Comparison of ENCODE assay signal across 9 mouse cellular contexts in genomic region chr14:75131324-75131935, GRCm38 (mm10). TPM values are rescaled to one million over a fixed set of nuclear protein-coding genes. Genes with fewer than 3 reads are reported as not detected.
A peak's percentile ranks its signal among the peaks of the same experiment; 100 is the strongest.
DNase-seq lines count a peak whose midpoint lies in the region; ATAC-seq and TF ChIP-seq lines count a peak whose summit lies in the region.
"Had no signal": no experiment of that assay in that cellular context is flagged by ENCODE, and none has a peak within 500 bp of the region (broad histone marks: within the 10 kb centered on the region; RNA-seq: fewer than 3 reads in every experiment).

No protein-coding gene starts in this region.

- no peak for TF ChIP-seq POLR2A in heart, adult 2 months (IDR thresholded peaks at IDR 0.05; ENCODE audit: insufficient read depth, low read depth, low read length)
- TF ChIP-seq POLR2A in CH12.LX (IDR thresholded peaks at IDR 0.05; ENCODE audit: low read depth, low read length): no peak

- intact Hi-C loops in heart, adult 2 months (cut with DNase I): no loop called here
- intact Hi-C loops in heart, postnatal 25 days (cut with DNase I): loop anchor here (5.0 kb wide), 1 partner anchor 51 kb away; no protein-coding TSS in a partner anchor

- no peak for DNase-seq in heart, adult 2 months
- no peak for DNase-seq in heart, postnatal 25 days (ENCODE audit: low spot score)
- DNase-seq in CH12.LX (ENCODE audit: extremely low read depth): peak; percentile 26
- DNase-seq in liver, embryonic 11.5 days (ENCODE audit: low spot score): no peak
- DNase-seq in embryo, embryonic 11 days: no peak
- no peak for DNase-seq in urinary bladder, postnatal 14 days (ENCODE audit: low spot score)

- dilution Hi-C loops in CH12.LX (cut with MboI; ENCODE audit: extremely low pct_ligation_motif_present, extremely low pct_unique_long_range_greater_than_20kb, low sequenced_read_pairs): no loop called here

- no peak for TF ChIP-seq EP300 in heart, adult 2 months (IDR thresholded peaks at IDR 0.05; ENCODE audit: insufficient read depth, low read depth, low read length)
- TF ChIP-seq EP300 in CH12.LX (IDR thresholded peaks at IDR 0.05; ENCODE audit: low read length): 0 out of 2 replicates have a peak, but pooled peaks have one; percentile 8

- WGBS in heart, adult 2 months: 9% methylated on average over 12 of the region's 12 CpGs
- 3% methylated on average over 12 of the region's 12 CpGs for WGBS in forebrain, embryonic 12.5 days
- WGBS in liver, embryonic 11.5 days: 4% methylated on average over 12 of the region's 12 CpGs
- WGBS in stomach, embryonic 14.5 days: 5% methylated on average over 12 of the region's 12 CpGs

- no peak for ATAC-seq in forebrain, embryonic 12.5 days (ENCODE audit: low FRiP score)
- peak; percentile 26; the same call in 1 of the 2 replicates for ATAC-seq in liver, embryonic 11.5 days (replicated peaks; ENCODE audit: low FRiP score)
- ATAC-seq in stomach, embryonic 14.5 days (ENCODE audit: insufficient number of reproducible peaks, insufficient read depth, low FRiP score, low read depth): no peak

- H3K4me2 ChIP-seq in CH12.LX (ENCODE audit: insufficient read depth, low read depth, poor library complexity, severe bottlenecking): peak overlapping the region; percentile 80
- peak overlapping the region; percentile 81 for H3K4me2 ChIP-seq in forebrain, embryonic 12.5 days
- peak overlapping the region; percentile 89 for H3K4me2 ChIP-seq in liver, embryonic 11.5 days
- peak overlapping the region; percentile 84 for H3K4me2 ChIP-seq in stomach, embryonic 14.5 days (replicated peaks; ENCODE audit: low read depth, low read length)

- TF ChIP-seq RAD21 in CH12.LX (IDR thresholded peaks at IDR 0.05; ENCODE audit: low read depth, low read length): no peak

- TF ChIP-seq CTCF in heart, adult 2 months (IDR thresholded peaks at IDR 0.05): no peak
- no peak for TF ChIP-seq CTCF in CH12.LX (conservative IDR thresholded peaks at IDR 0.05 in 1 of 2, IDR thresholded peaks at IDR 0.05 in 1 of 2; ENCODE audit: low read depth in 2 of 2, low read length in 2 of 2)

- no peak overlapping the region for H3K9ac ChIP-seq in heart, adult 2 months (ENCODE audit: low read depth, low read length)
- H3K9ac ChIP-seq in CH12.LX (ENCODE audit: insufficient read depth, low read depth): peak overlapping the region; percentile 26
- no peak overlapping the region for H3K9ac ChIP-seq in forebrain, embryonic 12.5 days
- peak overlapping the region; percentile 4; the same call in 1 of the 2 replicates for H3K9ac ChIP-seq in liver, embryonic 11.5 days (ENCODE audit: low read depth, low read length)
- no peak overlapping the region; the same call in 1 of the 2 replicates for H3K9ac ChIP-seq in stomach, embryonic 14.5 days (replicated peaks; ENCODE audit: low read depth, low read length)

- H3K4me1 ChIP-seq in heart, adult 2 months (ENCODE audit: control insufficient read depth, insufficient read depth, low read length): no peaks in the 10 kb centered on the region
- H3K4me1 ChIP-seq in CH12.LX (ENCODE audit: control insufficient read depth in 1 of 2, insufficient read depth in 2 of 2): peaks cover 0 to 17% of the 10 kb centered on the region in 2 experiments; a peak in 2 of 4 replicates
- H3K4me1 ChIP-seq in forebrain, embryonic 12.5 days: peaks cover 4% of the 10 kb centered on the region; the same call in 1 of the 2 replicates
- peaks cover 1% of the 10 kb centered on the region; the same call in 1 of the 2 replicates for H3K4me1 ChIP-seq in liver, embryonic 11.5 days (replicated peaks; ENCODE audit: control insufficient read depth, insufficient read depth, low read length)
- H3K4me1 ChIP-seq in stomach, embryonic 14.5 days (ENCODE audit: control insufficient read depth, insufficient read depth, low read length): no peaks in the 10 kb centered on the region

- H3K79me2 ChIP-seq in heart, adult 2 months (replicated peaks; ENCODE audit: control insufficient read depth, insufficient read depth, low read length): no peaks in the 10 kb centered on the region
- no peaks in the 10 kb centered on the region for H3K79me2 ChIP-seq in CH12.LX (replicated peaks; ENCODE audit: control insufficient read depth, extremely low read depth, insufficient read depth, poor library complexity, severe bottlenecking)

- no peaks in the 10 kb centered on the region for H3K9me3 ChIP-seq in CH12.LX (replicated peaks; ENCODE audit: low read length)
- H3K9me3 ChIP-seq in forebrain, embryonic 12.5 days: no peaks in the 10 kb centered on the region
- no peaks in the 10 kb centered on the region for H3K9me3 ChIP-seq in liver, embryonic 11.5 days (ENCODE audit: control insufficient read depth, low read length)
- H3K9me3 ChIP-seq in stomach, embryonic 14.5 days (ENCODE audit: control insufficient read depth, low read depth, low read length): no peaks in the 10 kb centered on the region

- H3K36me3 ChIP-seq in heart, adult 2 months (ENCODE audit: control insufficient read depth, insufficient read depth, low read length): no peaks in the 10 kb centered on the region
- H3K36me3 ChIP-seq in CH12.LX (replicated peaks in 1 of 2; ENCODE audit: control insufficient read depth in 1 of 2, insufficient read depth in 1 of 2, low read length in 1 of 2): no peaks in the 10 kb centered on the region
- no peaks in the 10 kb centered on the region for H3K36me3 ChIP-seq in forebrain, embryonic 12.5 days (replicated peaks)
- no peaks in the 10 kb centered on the region for H3K36me3 ChIP-seq in liver, embryonic 11.5 days (ENCODE audit: control insufficient read depth, insufficient read depth, low read length)
- no peaks in the 10 kb centered on the region for H3K36me3 ChIP-seq in stomach, embryonic 14.5 days (ENCODE audit: control insufficient read depth, insufficient read depth, low read length)

- no peak overlapping the region for H3K27ac ChIP-seq in heart, adult 2 months
- no peak overlapping the region for H3K27ac ChIP-seq in CH12.LX (ENCODE audit: insufficient read depth, low read depth)
- H3K27ac ChIP-seq in forebrain, embryonic 12.5 days: no peak overlapping the region
- H3K27ac ChIP-seq in liver, embryonic 11.5 days (ENCODE audit: low read depth, low read length): no peak overlapping the region
- H3K27ac ChIP-seq in stomach, embryonic 14.5 days (ENCODE audit: low read length): no peak overlapping the region

- peak overlapping the region; percentile 55 for H3K4me3 ChIP-seq in heart, adult 2 months
- peak overlapping the region; percentile 43 to 67 (median 60) for H3K4me3 ChIP-seq in CH12.LX (replicated peaks in 1 of 3; ENCODE audit: low read depth in 2 of 3, low read length in 2 of 3, poor library complexity in 1 of 3)
- peak overlapping the region; percentile 59 for H3K4me3 ChIP-seq in forebrain, embryonic 12.5 days (replicated peaks)
- H3K4me3 ChIP-seq in liver, embryonic 11.5 days (ENCODE audit: low read depth, low read length): peak overlapping the region; percentile 73
- peak overlapping the region; percentile 56 for H3K4me3 ChIP-seq in stomach, embryonic 14.5 days (ENCODE audit: low read depth, low read length)

- no peaks in the 10 kb centered on the region for H3K27me3 ChIP-seq in heart, adult 2 months (ENCODE audit: control insufficient read depth, insufficient read depth, low read length)
- peaks cover 4% of the 10 kb centered on the region for H3K27me3 ChIP-seq in CH12.LX (replicated peaks)
- 0 out of 2 replicates have a peak, but pooled peaks cover 3% of the 10 kb centered on the region for H3K27me3 ChIP-seq in forebrain, embryonic 12.5 days
- H3K27me3 ChIP-seq in liver, embryonic 11.5 days (replicated peaks; ENCODE audit: control insufficient read depth, insufficient read depth, low read length): no peaks in the 10 kb centered on the region
- no peaks in the 10 kb centered on the region for H3K27me3 ChIP-seq in stomach, embryonic 14.5 days (ENCODE audit: control insufficient read depth, insufficient read depth, low read length)

- in situ Hi-C loops in CH12.LX (cut with MboI; ENCODE audit: low pct_ligation_motif_present, low pct_unique_long_range_greater_than_20kb, low sequenced_read_pairs): no loop called here

TF ChIP-seq in CH12.LX, 34 proteins besides CTCF, POLR2A, EP300 and RAD21:
- TF ChIP-seq CHD1 (IDR thresholded peaks at IDR 0.05; ENCODE audit: low read depth, low read length) (peak; percentile 81; the same call in 1 of the 2 replicates), BHLHE40 (IDR thresholded peaks at IDR 0.05; ENCODE audit: low read depth, low read length) (no peak)

RNA-seq across cellular contexts. Expression of gene Lcp1, which starts 0.5 kb away (rescaled TPM):
- total RNA-seq in heart, adult 2 months (2021): 10 to 100 TPM; 14.3 to 15.2 TPM
- 6.8 and 9.2 TPM in 2 replicates for polyA plus RNA-seq in heart, adult 2 months (2012; rRNA removed)
- 10 to 100 TPM; 12.9 to 13.0 TPM for total RNA-seq in heart, postnatal 25 days (2021)
- total RNA-seq in CH12.LX (2012; rRNA removed) (258 and 289 TPM in 2 replicates), CH12.LX (2014; rRNA removed) (373 and 384 TPM in 2 replicates)
- 777 and 805 TPM in 2 replicates for polyA plus RNA-seq in CH12.LX (2012; ENCODE audit: insufficient read length, low read depth)
- polyA plus RNA-seq in forebrain, embryonic 12.5 days (2016; fragmentation: Nextera tagmentation; extraction: Ambion mirVana): 18.8 and 22.1 TPM in 2 replicates
- 44.3 and 50.4 TPM in 2 replicates for polyA plus RNA-seq in liver, embryonic 11.5 days (2014; fragmentation: Nextera tagmentation; extraction: Ambion mirVana)
- polyA plus RNA-seq in stomach, embryonic 14.5 days (2014; fragmentation: Nextera tagmentation; extraction: Ambion mirVana): 47.0 and 59.7 TPM in 2 replicates

RNA-seq across cellular contexts. Expression of gene Lrrc63, which starts 0.7 kb away (rescaled TPM):
- total RNA-seq in heart, adult 2 months (2021): not detected
- polyA plus RNA-seq in heart, adult 2 months (2012; rRNA removed): 0.04 and 0.06 TPM in 2 replicates
- total RNA-seq in heart, postnatal 25 days (2021): not detected
- not detected in 2 replicates for total RNA-seq in CH12.LX (2012; rRNA removed)
- total RNA-seq in CH12.LX (2014; rRNA removed): 0.15 TPM in 1 of 2 replicates, not detected in the other
- polyA plus RNA-seq in CH12.LX (2012; ENCODE audit: insufficient read length, low read depth): not detected in 2 replicates
- 0.19 and 0.21 TPM in 2 replicates for polyA plus RNA-seq in forebrain, embryonic 12.5 days (2016; fragmentation: Nextera tagmentation; extraction: Ambion mirVana)
- polyA plus RNA-seq in liver, embryonic 11.5 days (2014; fragmentation: Nextera tagmentation; extraction: Ambion mirVana): 0.06 TPM in 1 of 2 replicates, not detected in the other
- not detected in 2 replicates for polyA plus RNA-seq in stomach, embryonic 14.5 days (2014; fragmentation: Nextera tagmentation; extraction: Ambion mirVana)
- total RNA-seq: hematopoietic stem cell, adult 5-6 weeks had no signal

Comparison
In these comparisons a context has a peak if more than half of its experiments do, and no peak if none do; other contexts are left out.
1. H3K9ac ChIP-seq: peak in CH12.LX (single experiment) and liver, embryonic 11.5 days (single experiment); none in heart, adult 2 months (single experiment), forebrain, embryonic 12.5 days (single experiment) and stomach, embryonic 14.5 days (single experiment).
2. RNA of gene Lcp1, which starts 0.5 kb away (polyA plus RNA-seq): 777 to 805 TPM in CH12.LX; 47.0 to 59.7 TPM in stomach, embryonic 14.5 days, 44.3 to 50.4 TPM in liver, embryonic 11.5 days, 18.8 to 22.1 TPM in forebrain, embryonic 12.5 days and 6.8 to 9.2 TPM in heart, adult 2 months; every median in the first group is over 10 times any median in the second.
3. Peak in every context shown above with its lines, with median percentiles within 50 percentile points of each other: H3K4me3 ChIP-seq and H3K4me2 ChIP-seq.